Mouse (Mus musculus) layer of hippocampus, postnatal 36 days (tissue): Measurements from ENCODE around the gene Nkx1-2. TPM values are rescaled to one million over a fixed set of nuclear protein-coding genes. Genes with fewer than 3 reads are reported as not detected.

Experiments used
- DNase-seq, 2 experiments: peaks; one replicate each; pipeline ENCODE4 v3.0.0; 2022
- total RNA-seq, 2 experiments: library from RNA; stranded (reverse); gene quantifications; 2 replicates each; pipeline ENCODE4 v1.2.3; 2021

The Nkx1-2 gene
- total RNA-seq, 2 experiments from 2014 or later: not detected

GRCm38 (mm10) chr7:132559138-132559766 is 40.2 kb downstream of the Nkx1-2 start:
- DNase-seq: no peak

DNA sequence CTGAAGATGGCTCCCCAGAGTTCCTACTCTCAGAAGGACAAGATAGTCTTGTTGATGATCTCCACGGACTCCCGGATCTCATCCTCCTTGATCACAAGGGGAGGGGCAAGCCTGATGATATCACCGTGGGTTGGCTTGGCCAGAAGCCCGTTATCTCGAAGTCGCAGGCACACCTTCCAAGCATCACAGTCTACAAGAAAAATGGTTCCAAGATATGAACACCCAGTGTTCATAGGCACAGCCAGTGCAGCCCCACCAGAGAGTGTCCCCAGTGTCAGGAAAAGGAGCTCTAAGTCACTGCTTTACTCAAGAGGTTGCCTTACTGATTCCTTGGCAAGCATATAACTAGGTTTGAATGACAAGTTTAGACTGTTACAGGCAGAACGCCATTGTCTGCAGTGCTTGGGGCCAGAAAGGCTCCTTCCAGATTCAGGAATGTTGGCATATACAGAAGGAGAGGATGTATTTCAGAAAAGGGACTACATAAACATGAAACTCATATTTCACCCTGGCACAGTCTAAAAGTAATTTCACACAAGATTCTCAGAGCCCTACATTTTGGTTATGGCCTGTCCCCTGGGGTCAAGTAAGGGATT is 41.2 kb downstream of the Nkx1-2 start:
- no peak for DNase-seq

GRCm38 (mm10) chr7:132556575-132556974 is 42.9 kb downstream of the Nkx1-2 start:
- no peak for DNase-seq

DNA sequence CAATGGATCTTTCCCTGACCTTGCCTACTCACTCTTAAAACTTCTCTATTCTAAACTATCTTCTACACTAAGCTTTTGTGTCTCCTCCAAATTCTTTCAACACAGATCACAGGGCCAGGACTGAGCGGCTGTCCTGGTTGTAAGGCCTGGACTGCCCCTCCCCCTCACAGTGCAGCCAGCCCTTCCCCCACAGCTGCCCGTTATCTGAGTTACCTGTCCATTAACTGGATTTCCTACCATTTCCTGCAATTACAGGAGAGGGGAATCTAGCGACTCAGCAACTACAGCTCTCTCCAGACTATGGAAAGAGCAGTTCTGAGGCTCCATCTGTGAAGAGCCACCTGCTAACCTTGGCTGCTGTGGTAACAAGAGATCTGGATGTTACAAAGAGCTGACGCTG is 43.5 kb downstream of the Nkx1-2 start:
- DNase-seq: no peak

DNA sequence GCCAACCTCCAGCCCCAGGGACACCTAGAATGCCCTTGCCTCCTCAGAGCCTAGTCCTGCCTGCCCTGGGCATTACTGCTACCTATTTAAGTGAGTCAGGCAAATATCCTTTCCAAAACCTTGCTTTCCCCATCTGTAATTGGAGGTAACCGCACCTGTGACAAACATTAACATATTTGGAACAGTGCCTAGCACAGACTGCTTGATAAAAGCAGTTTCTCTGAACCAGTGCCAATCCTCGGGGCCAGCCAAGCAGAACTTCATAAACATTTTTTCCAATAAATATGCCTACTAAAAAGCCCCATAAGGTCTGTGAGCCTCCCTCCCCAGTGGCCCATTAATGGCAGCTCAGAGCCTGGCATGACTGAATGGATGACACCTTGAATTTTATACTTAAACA is 45.3 kb downstream of the Nkx1-2 start:
- no peak for DNase-seq

- peak; percentile 96 to 97 for DNase-seq
Measured at GRCm38 (mm10) chr7:132551351-132552126, 47.9 kb downstream of the Nkx1-2 start.

DNA sequence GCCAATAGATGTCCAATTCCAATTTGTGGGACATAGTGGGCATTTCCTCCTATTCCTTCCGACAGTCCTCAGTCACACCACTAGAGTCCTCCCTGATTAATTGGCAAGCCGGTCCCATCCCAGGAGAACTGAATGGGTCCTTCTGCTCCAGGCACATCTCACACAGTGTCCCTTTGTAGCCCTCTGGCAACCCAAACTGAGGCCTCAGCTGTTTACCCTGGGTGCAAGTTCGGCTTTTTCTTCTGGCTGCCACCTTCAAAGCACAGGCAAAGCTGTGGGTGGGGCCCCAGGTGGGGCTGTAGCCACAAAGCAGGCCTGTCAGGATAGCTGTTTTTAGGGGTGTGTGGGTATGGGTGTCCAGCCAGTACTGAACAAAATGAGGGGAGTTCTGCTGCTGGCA is 52.3 kb downstream of the Nkx1-2 start:
- DNase-seq: no peak

Other genes with a start within 250 kb of the Nkx1-2 start
- gene Oat, start 23.2 kb downstream of the Nkx1-2 start, total RNA-seq: 10 to 100 TPM; 89.6 to 94.9 TPM
- gene Lhpp, start 11.0 kb upstream of the Nkx1-2 start, total RNA-seq: 10 to 100 TPM; 25.5 to 26.0 TPM
- 10 to 100 TPM; 46.4 to 53.3 TPM for gene Fam53b, start 214.2 kb upstream of the Nkx1-2 start, total RNA-seq